Mouse (Mus musculus): ENCODE measurements around the gene Tmod3.

DNA sequence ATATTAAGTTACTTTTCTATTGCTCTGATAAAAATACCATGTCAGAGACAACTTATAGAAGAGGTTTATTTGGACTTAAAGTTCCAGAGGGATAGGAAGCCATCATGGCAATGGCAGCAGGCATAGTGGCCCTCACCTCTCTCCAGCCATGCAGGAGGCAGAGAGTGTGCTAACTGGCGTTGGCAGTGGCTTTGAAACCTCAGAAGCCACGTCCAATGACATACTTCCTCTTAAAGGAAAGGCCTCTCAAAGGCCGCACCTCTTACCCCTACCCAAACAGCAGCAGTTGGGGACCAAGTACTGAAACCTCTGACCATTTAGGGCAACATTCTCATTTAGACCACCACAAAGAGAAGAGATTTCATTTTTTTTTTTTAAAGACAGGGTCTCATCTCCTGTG lies 82.2 kb downstream of the Tmod3 start:
- TF ChIP-seq GATA1 (IDR thresholded peaks at IDR 0.05; ENCODE audit: low read length) (no peak), TAL1 (IDR thresholded peaks at IDR 0.05; ENCODE audit: low read length) (no peak)
